In the genomic region with DNA sequence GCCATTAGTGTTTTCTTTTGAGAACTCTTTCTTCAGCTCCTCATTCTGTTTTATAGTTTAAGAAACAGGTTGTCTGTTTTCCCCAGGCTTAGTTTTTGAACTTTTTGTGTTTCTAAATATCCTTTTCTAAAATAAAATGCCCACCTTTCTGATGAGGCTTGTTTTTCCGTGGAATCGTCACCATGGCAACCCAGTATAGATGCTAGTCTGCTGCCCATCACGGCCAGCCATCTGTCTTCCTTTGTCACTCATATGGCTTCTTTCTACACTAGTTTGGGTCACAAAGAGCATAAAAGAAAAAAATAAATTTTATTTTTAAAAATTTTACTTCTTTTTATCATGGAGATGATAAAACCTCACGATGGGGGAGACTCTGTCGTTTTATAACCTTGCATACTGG, we compare ENCODE assay signal across 31 mouse cellular contexts.
DNase-seq lines count a peak whose midpoint lies in the region; ATAC-seq and TF ChIP-seq lines count a peak whose summit lies in the region.
"Had no signal": no experiment of that assay in that cellular context is flagged by ENCODE, and none has a peak within 500 bp of the region (broad histone marks: within the 10 kb centered on the region; RNA-seq: fewer than 3 reads in every experiment).

No protein-coding gene starts in this region.

- no peaks in the 10 kb centered on the region for H3K27me3 ChIP-seq in forebrain, postnatal 0 days (ENCODE audit: insufficient read depth, low read length)
- no peaks in the 10 kb centered on the region for H3K27me3 ChIP-seq in forebrain, embryonic 16.5 days (replicated peaks; ENCODE audit: control insufficient read depth, insufficient read depth, low read length)
- H3K27me3 ChIP-seq in midbrain, embryonic 10.5 days (ENCODE audit: low read depth, poor library complexity, severe bottlenecking), result no peaks in the 10 kb centered on the region
- no peaks in the 10 kb centered on the region for H3K27me3 ChIP-seq in midbrain, embryonic 16.5 days (ENCODE audit: control insufficient read depth, insufficient read depth, low read depth, low read length)
- H3K27me3 ChIP-seq: forebrain, embryonic 15.5 days; intestine, embryonic 15.5 days; neural tube, embryonic 12.5 days had no signal

- WGBS in forebrain, postnatal 0 days, result 56% methylated on average over 5 of the region's 5 CpGs
- WGBS in forebrain, embryonic 16.5 days, result 65% methylated on average over 5 of the region's 5 CpGs
- 76% methylated on average over 5 of the region's 5 CpGs for WGBS in midbrain, embryonic 10.5 days
- 56% methylated on average over 5 of the region's 5 CpGs for WGBS in midbrain, embryonic 16.5 days

- TF ChIP-seq CTCF in forebrain, postnatal 0 days (IDR thresholded peaks at IDR 0.05; ENCODE audit: low read depth), result no peak
- TF ChIP-seq CTCF in brain, embryonic 14.5 days (IDR thresholded peaks at IDR 0.05; ENCODE audit: borderline replicate concordance, extremely low read depth, insufficient read depth, insufficient read length), result no peak

- H3K36me3 ChIP-seq in forebrain, postnatal 0 days (ENCODE audit: insufficient read depth), result no peaks in the 10 kb centered on the region
- H3K36me3 ChIP-seq in forebrain, embryonic 16.5 days (ENCODE audit: control insufficient read depth, insufficient read depth), result no peaks in the 10 kb centered on the region
- no peaks in the 10 kb centered on the region for H3K36me3 ChIP-seq in midbrain, embryonic 10.5 days
- no peaks in the 10 kb centered on the region for H3K36me3 ChIP-seq in midbrain, embryonic 16.5 days (ENCODE audit: control insufficient read depth, insufficient read depth, low read length)
- H3K36me3 ChIP-seq: forebrain, embryonic 15.5 days; heart, embryonic 12.5 days; intestine, embryonic 15.5 days; neural tube, embryonic 12.5 days had no signal

- no peaks in the 10 kb centered on the region for H3K4me1 ChIP-seq in forebrain, postnatal 0 days (ENCODE audit: insufficient read depth)
- 0 out of 2 replicates have a peak, but pooled peaks cover 6% of the 10 kb centered on the region for H3K4me1 ChIP-seq in forebrain, embryonic 16.5 days (replicated peaks; ENCODE audit: control insufficient read depth, insufficient read depth, low read length)
- H3K4me1 ChIP-seq in midbrain, embryonic 10.5 days, result peaks cover 12% of the 10 kb centered on the region
- no peaks in the 10 kb centered on the region for H3K4me1 ChIP-seq in midbrain, embryonic 16.5 days (ENCODE audit: control insufficient read depth, insufficient read depth, low read length)
- H3K4me1 ChIP-seq: heart, embryonic 12.5 days; neural tube, embryonic 12.5 days had no signal

- no peak for TF ChIP-seq POLR2A in brain, embryonic 14.5 days (IDR thresholded peaks at IDR 0.05; ENCODE audit: borderline replicate concordance, extremely low read depth, insufficient read depth, insufficient read length, poor library complexity, severe bottlenecking)

- H3K4me3 ChIP-seq in forebrain, postnatal 0 days (ENCODE audit: low read depth, low read length), result no peak overlapping the region
- H3K4me3 ChIP-seq in forebrain, embryonic 16.5 days (replicated peaks; ENCODE audit: low read length), result no peak overlapping the region
- no peak overlapping the region for H3K4me3 ChIP-seq in midbrain, embryonic 10.5 days
- H3K4me3 ChIP-seq in midbrain, embryonic 16.5 days (ENCODE audit: low read depth, low read length), result no peak overlapping the region
- H3K4me3 ChIP-seq: forebrain, embryonic 15.5 days; heart, adult 2 months; heart, embryonic 12.5 days; intestine, embryonic 15.5 days; layer of hippocampus, adult 2 months; neural tube, embryonic 12.5 days had no signal

- H3K4me2 ChIP-seq in forebrain, postnatal 0 days (ENCODE audit: low read depth), result no peak overlapping the region
- H3K4me2 ChIP-seq in forebrain, embryonic 16.5 days (ENCODE audit: low read length), result no peak overlapping the region
- H3K4me2 ChIP-seq in midbrain, embryonic 16.5 days (ENCODE audit: low read length), result no peak overlapping the region
- H3K4me2 ChIP-seq: forebrain, embryonic 15.5 days; heart, embryonic 12.5 days; intestine, embryonic 15.5 days; neural tube, embryonic 12.5 days had no signal

- no peak overlapping the region for H3K27ac ChIP-seq in forebrain, postnatal 0 days (ENCODE audit: low read depth, low read length)
- H3K27ac ChIP-seq in forebrain, embryonic 16.5 days (ENCODE audit: low read length), result no peak overlapping the region
- peak overlapping the region; percentile 61; the same call in 1 of the 2 replicates for H3K27ac ChIP-seq in midbrain, embryonic 10.5 days (replicated peaks)
- no peak overlapping the region for H3K27ac ChIP-seq in midbrain, embryonic 16.5 days (ENCODE audit: low read length)
- H3K27ac ChIP-seq: forebrain, embryonic 15.5 days; heart, adult 2 months; intestine, embryonic 15.5 days; layer of hippocampus, adult 2 months; liver, embryonic 14.5 days; macrophage; neural tube, embryonic 12.5 days; stomach, postnatal 0 days had no signal

- DNase-seq in forebrain, postnatal 0 days, result peak; percentile 33
- DNase-seq in midbrain, embryonic 10.5 days (ENCODE audit: low spot score), result no peak
- DNase-seq in brain, embryonic 14.5 days (ENCODE audit: low read depth), result peak; percentile 57
- peak; percentile 12 for DNase-seq in retina, embryonic 14.5 days (ENCODE audit: low spot score)
- DNase-seq: adrenal gland, postnatal 14 days; cerebellum, adult 18-20 months; cerebellum, postnatal 36 days; heart, adult 2 months; heart, postnatal 4 days; kidney, adult 2 months; kidney, postnatal 36 days; layer of hippocampus, postnatal 36 days; liver; lung, adult 2 months; lung, postnatal 10 days; right cerebral cortex, postnatal 25 days; thymus, adult 18-20 months; thymus, postnatal 25 days had no signal

- no peak overlapping the region for H3K9ac ChIP-seq in forebrain, postnatal 0 days
- no peak overlapping the region for H3K9ac ChIP-seq in forebrain, embryonic 16.5 days (replicated peaks; ENCODE audit: low read depth, low read length)
- H3K9ac ChIP-seq in midbrain, embryonic 16.5 days (ENCODE audit: low read depth, low read length), result no peak overlapping the region
- H3K9ac ChIP-seq: forebrain, embryonic 15.5 days; heart, embryonic 12.5 days; intestine, embryonic 15.5 days; liver, embryonic 14.5 days; neural tube, embryonic 12.5 days had no signal

- H3K9me3 ChIP-seq in forebrain, postnatal 0 days (ENCODE audit: low read length), result no peaks in the 10 kb centered on the region
- H3K9me3 ChIP-seq in forebrain, embryonic 16.5 days (ENCODE audit: control insufficient read depth, low read length), result no peaks in the 10 kb centered on the region
- no peaks in the 10 kb centered on the region for H3K9me3 ChIP-seq in midbrain, embryonic 10.5 days (replicated peaks)
- H3K9me3 ChIP-seq in midbrain, embryonic 16.5 days (replicated peaks; ENCODE audit: control insufficient read depth, low read length, poor library complexity, severe bottlenecking), result no peaks in the 10 kb centered on the region
- H3K9me3 ChIP-seq: forebrain, embryonic 15.5 days; heart, embryonic 12.5 days; intestine, embryonic 15.5 days; neural tube, embryonic 12.5 days had no signal

- no peak for ATAC-seq in forebrain, postnatal 0 days
- no peak for ATAC-seq in forebrain, embryonic 16.5 days
- no peak for ATAC-seq in midbrain, embryonic 16.5 days
- no peak for ATAC-seq in megakaryocyte, adult 5-6 weeks (ENCODE audit: poor library complexity, severe bottlenecking)
- ATAC-seq: CD4-positive, CD25-positive, alpha-beta regulatory T cell, adult 4 months; forebrain, embryonic 15.5 days; hindbrain, embryonic 16.5 days; intestine, embryonic 15.5 days had no signal
